Mouse (Mus musculus) C2C12 (cell line): ENCODE results near the gene Mylk2.

Experiments
- CEBPB ChIP-seq: IDR thresholded peaks from one replicate; pipeline ENCODE4 v1.6.1; 2011; ENCODE audit warnings: low read depth, mild to moderate bottlenecking, control low read depth, moderate library complexity
- CTCF ChIP-seq: IDR thresholded peaks from one replicate; pipeline ENCODE4 v1.5.1; 2011; ENCODE audit not compliant: control insufficient read depth, insufficient read depth, insufficient read length
- FOSL1 ChIP-seq: IDR thresholded peaks from one replicate; pipeline ENCODE4 v1.8.0; 2011; ENCODE audit warnings: mild to moderate bottlenecking, low read length; ENCODE audit not compliant: poor library complexity, insufficient read depth, severe bottlenecking
- MAX ChIP-seq: IDR thresholded peaks from one replicate; pipeline ENCODE4 v1.6.1; 2011; ENCODE audit warnings: mild to moderate bottlenecking, control low read depth
- MYOG ChIP-seq: IDR thresholded peaks from one replicate; pipeline ENCODE4 v1.6.1; 2011; ENCODE audit not compliant: control insufficient read depth, insufficient read length; ENCODE audit errors: extremely low read depth
- USF1 ChIP-seq: IDR thresholded peaks from one replicate; pipeline ENCODE4 v1.6.1; 2011; ENCODE audit warnings: low read depth, mild to moderate bottlenecking, control low read depth, moderate library complexity

GRCm38 (mm10) chr2:152862638-152863037, 48.5 kb upstream of the Mylk2 start:
- no peak for TF ChIP-seq CTCF
- TF ChIP-seq FOSL1, result no peak
- no peak for TF ChIP-seq CEBPB
- no peak for TF ChIP-seq USF1
- TF ChIP-seq MYOG, result no peak
- TF ChIP-seq MAX, result no peak
